Mouse (Mus musculus): Measurements from ENCODE around the gene Slc30a6.

GRCm38 (mm10) chr17:74413324-74413723 lies 17.9 kb downstream of the Slc30a6 start:
- no peak for TF ChIP-seq CTCF (IDR thresholded peaks at IDR 0.05; ENCODE audit: extremely low read depth, insufficient read depth, low read length)
- TF ChIP-seq POLR2A (IDR thresholded peaks at IDR 0.05; ENCODE audit: extremely low read depth, insufficient read depth, low read length), result no peak
